Mouse (Mus musculus) neural tube, embryonic 12.5 days (tissue): ENCODE results near the gene Zc3h18. TPM values are rescaled to one million over a fixed set of nuclear protein-coding genes. Genes with fewer than 3 reads are reported as not detected.

Source experiments
- ATAC-seq: fragments of 200-750 bp; cut with Nextera tagmentation; 2 replicates; pipeline ENCODE4 v1.8.0; 2017; ENCODE audit warnings: low read depth, mild to moderate bottlenecking, moderate TSS enrichment, moderate library complexity; ENCODE audit not compliant: low FRiP score
- H3K27ac ChIP-seq: fragments of 300-500 bp; sonication (generic); 2 replicates; pipeline ENCODE4 v1.5.1; 2016
- H3K27me3 ChIP-seq: fragments of 300-500 bp; sonication (generic); replicated peaks from 2 replicates; pipeline ENCODE4 v1.6.1; 2016; ENCODE audit warnings: mild to moderate bottlenecking
- H3K36me3 ChIP-seq: fragments of 300-500 bp; sonication (generic); 2 replicates; pipeline ENCODE4 v1.6.1; 2016; ENCODE audit warnings: mild to moderate bottlenecking
- H3K4me1 ChIP-seq: fragments of 300-500 bp; sonication (generic); 2 replicates; pipeline ENCODE4 v1.6.1; 2016
- H3K4me2 ChIP-seq: fragments of 300-500 bp; sonication (generic); replicated peaks from 2 replicates; pipeline ENCODE4 v1.6.1; 2016; ENCODE audit warnings: mild to moderate bottlenecking
- H3K4me3 ChIP-seq: fragments of 300-500 bp; sonication (generic); 2 replicates; pipeline ENCODE4 v1.5.1; 2016
- H3K9ac ChIP-seq: fragments of 300-500 bp; sonication (generic); 2 replicates; pipeline ENCODE4 v1.6.1; 2016; ENCODE audit warnings: mild to moderate bottlenecking
- H3K9me3 ChIP-seq: fragments of 300-500 bp; sonication (generic); 2 replicates; pipeline ENCODE4 v1.6.1; 2016; ENCODE audit warnings: mild to moderate bottlenecking
- WGBS: fragments of 180-500 bp; shearing (Covaris S2); methylation state at CpG from one replicate; pipeline ENCODE4 v1.1.7; 2016; 5-methylcytosine and 5-hydroxymethylcytosine counted together
- polyA plus RNA-seq: library from polyadenylated mRNA; unstranded; fragments of >200 nt; fragmentation: Nextera tagmentation; extraction: Ambion mirVana; gene quantifications from 2 replicates; pipeline ENCODE4 v1.2.1, GENCODE M21; 2016

Gene Zc3h18
- polyA plus RNA-seq, 1 experiment from 2014 or later: 62.4 TPM

GRCm38 (mm10) chr8:122433269-122433905 lies 57.0 kb downstream of the Zc3h18 start:
- no peak for ATAC-seq
- Histone ChIP-seq H3K27ac (no peak overlapping the region), H3K27me3 (no peaks in the 10 kb centered on the region), H3K9me3 (no peaks in the 10 kb centered on the region), H3K4me1 (peaks cover 13% of the 10 kb centered on the region), H3K36me3 (peaks cover 49% of the 10 kb centered on the region), H3K4me2 (peak overlapping the region; percentile 77), H3K9ac (no peak overlapping the region), H3K4me3 (no peak overlapping the region; the same call in 1 of the 2 replicates)
- 67% methylated on average over 11 of the region's 11 CpGs for WGBS

- WGBS: 92% methylated on average over 6 of the region's 6 CpGs
- Histone ChIP-seq H3K4me3 (no peak overlapping the region), H3K27ac (no peak overlapping the region), H3K4me2 (no peak overlapping the region), H3K4me1 (peaks cover 13% of the 10 kb centered on the region), H3K27me3 (no peaks in the 10 kb centered on the region), H3K9ac (no peak overlapping the region), H3K9me3 (no peaks in the 10 kb centered on the region), H3K36me3 (peaks cover 61% of the 10 kb centered on the region)
- ATAC-seq: no peak
These were observed 59.0 kb downstream of the Zc3h18 start for GRCm38 (mm10) chr8:122435375-122435774.

GRCm38 (mm10) chr8:122436146-122436545 lies 59.7 kb downstream of the Zc3h18 start:
- H3K27me3 ChIP-seq: no peaks in the 10 kb centered on the region
- peaks cover 13% of the 10 kb centered on the region for H3K4me1 ChIP-seq
- H3K4me2 ChIP-seq: no peak overlapping the region
- H3K36me3 ChIP-seq: peaks cover 61% of the 10 kb centered on the region
- H3K4me3 ChIP-seq: no peak overlapping the region
- ATAC-seq: no peak
- no peak overlapping the region for H3K9ac ChIP-seq
- no peaks in the 10 kb centered on the region for H3K9me3 ChIP-seq
- H3K27ac ChIP-seq: no peak overlapping the region
- 97% methylated on average over 9 of the region's 9 CpGs for WGBS

GRCm38 (mm10) chr8:122436586-122437125 lies 60.2 kb downstream of the Zc3h18 start:
- Histone ChIP-seq H3K4me1 (peaks cover 13% of the 10 kb centered on the region), H3K36me3 (peaks cover 61% of the 10 kb centered on the region), H3K9ac (no peak overlapping the region), H3K9me3 (no peaks in the 10 kb centered on the region), H3K27ac (no peak overlapping the region), H3K27me3 (no peaks in the 10 kb centered on the region), H3K4me3 (no peak overlapping the region), H3K4me2 (no peak overlapping the region)
- WGBS: 93% methylated on average over 20 of the region's 20 CpGs
- no peak for ATAC-seq

GRCm38 (mm10) chr8:122437708-122438331 lies 61.4 kb downstream of the Zc3h18 start:
- H3K4me1 ChIP-seq: peaks cover 12% of the 10 kb centered on the region
- H3K4me3 ChIP-seq: no peak overlapping the region
- H3K27me3 ChIP-seq: no peaks in the 10 kb centered on the region
- no peak for ATAC-seq
- no peak overlapping the region for H3K4me2 ChIP-seq
- WGBS: 93% methylated on average over 13 of the region's 13 CpGs
- no peak overlapping the region for H3K9ac ChIP-seq
- no peak overlapping the region for H3K27ac ChIP-seq
- no peaks in the 10 kb centered on the region for H3K9me3 ChIP-seq
- peaks cover 61% of the 10 kb centered on the region for H3K36me3 ChIP-seq

- Histone ChIP-seq H3K4me3 (no peak overlapping the region), H3K27ac (no peak overlapping the region), H3K27me3 (no peaks in the 10 kb centered on the region), H3K4me1 (peaks cover 12% of the 10 kb centered on the region), H3K36me3 (peaks cover 50% of the 10 kb centered on the region), H3K9ac (no peak overlapping the region), H3K4me2 (no peak overlapping the region), H3K9me3 (no peaks in the 10 kb centered on the region)
- WGBS: 96% methylated on average over 16 of the region's 16 CpGs
- ATAC-seq: no peak
These were observed 62.9 kb downstream of the Zc3h18 start for GRCm38 (mm10) chr8:122439336-122439735.

- Histone ChIP-seq H3K27ac (no peak overlapping the region), H3K9me3 (no peaks in the 10 kb centered on the region), H3K36me3 (peaks cover 32% of the 10 kb centered on the region), H3K27me3 (no peaks in the 10 kb centered on the region), H3K4me2 (no peak overlapping the region), H3K4me1 (peaks cover 30% of the 10 kb centered on the region), H3K9ac (no peak overlapping the region), H3K4me3 (no peak overlapping the region)
- no peak for ATAC-seq
- WGBS: 88% methylated on average over 1 of the region's 1 CpGs
These were observed 64.9 kb downstream of the Zc3h18 start for GRCm38 (mm10) chr8:122441326-122441725.

GRCm38 (mm10) chr8:122442356-122442755 lies 65.9 kb downstream of the Zc3h18 start:
- H3K9ac ChIP-seq: peak overlapping the region; percentile 86
- ATAC-seq: no peak
- 17% methylated on average over 7 of the region's 7 CpGs for WGBS
- H3K4me3 ChIP-seq: peak overlapping the region; percentile 68
- peaks cover 22% of the 10 kb centered on the region for H3K36me3 ChIP-seq
- no peak overlapping the region for H3K27ac ChIP-seq
- H3K4me1 ChIP-seq: peaks cover 30% of the 10 kb centered on the region
- no peaks in the 10 kb centered on the region for H3K27me3 ChIP-seq
- no peaks in the 10 kb centered on the region for H3K9me3 ChIP-seq
- peak overlapping the region; percentile 89 for H3K4me2 ChIP-seq

- no peaks in the 10 kb centered on the region for H3K9me3 ChIP-seq
- WGBS: 2% methylated on average over 12 of the region's 12 CpGs
- H3K36me3 ChIP-seq: peaks cover 18% of the 10 kb centered on the region
- peaks cover 30% of the 10 kb centered on the region for H3K4me1 ChIP-seq
- H3K4me3 ChIP-seq: peak overlapping the region; percentile 68
- ATAC-seq: peak; percentile 39
- H3K9ac ChIP-seq: peak overlapping the region; percentile 86
- peak overlapping the region; percentile 89 for H3K4me2 ChIP-seq
- peak overlapping the region; percentile 65 for H3K27ac ChIP-seq
- H3K27me3 ChIP-seq: no peaks in the 10 kb centered on the region
These were observed 66.4 kb downstream of the Zc3h18 start for GRCm38 (mm10) chr8:122442781-122443180.

GRCm38 (mm10) chr8:122443262-122444006 lies 67.0 kb downstream of the Zc3h18 start, which contains the start of gene Mvd:
Mvd (minus strand) TSS chr8:122443422.
- Histone ChIP-seq H3K36me3 (peaks cover 11% of the 10 kb centered on the region), H3K9me3 (no peaks in the 10 kb centered on the region), H3K4me3 (peak within 1 kb of the TSS; percentile 68), H3K4me2 (peak within 1 kb of the TSS; percentile 89), H3K9ac (peak within 1 kb of the TSS; percentile 86), H3K27me3 (no peaks in the 10 kb centered on the region), H3K4me1 (peaks cover 30% of the 10 kb centered on the region), H3K27ac (peak within 1 kb of the TSS; percentile 94)
- ATAC-seq: peak; percentile 98
- under 1% methylated on average over 47 of the region's 47 CpGs for WGBS

- 22% methylated on average over 19 of the region's 19 CpGs for WGBS
- peak overlapping the region; percentile 89 for H3K4me2 ChIP-seq
- 0 out of 2 replicates have a peak, but pooled peaks have one; percentile 2 for ATAC-seq
- H3K9ac ChIP-seq: peak overlapping the region; percentile 67
- H3K4me3 ChIP-seq: peak overlapping the region; percentile 68
- no peaks in the 10 kb centered on the region for H3K9me3 ChIP-seq
- H3K27me3 ChIP-seq: no peaks in the 10 kb centered on the region
- H3K27ac ChIP-seq: peak overlapping the region; percentile 94
- peaks cover 30% of the 10 kb centered on the region for H3K4me1 ChIP-seq
- H3K36me3 ChIP-seq: peaks cover 5% of the 10 kb centered on the region
These were observed 67.8 kb downstream of the Zc3h18 start for GRCm38 (mm10) chr8:122444058-122444748.
